Mouse (Mus musculus) kidney, embryonic 15.5 days (tissue): Measurements from ENCODE around the gene Clasp1. TPM values are rescaled to one million over a fixed set of nuclear protein-coding genes. Genes with fewer than 3 reads are reported as not detected.

ENCODE experiments used
- ATAC-seq: fragments of 200-750 bp; cut with Nextera tagmentation; replicated peaks from 2 replicates; pipeline ENCODE4 v1.8.0; 2017; ENCODE audit warnings: moderate TSS enrichment; ENCODE audit not compliant: low FRiP score
- H3K27ac ChIP-seq: fragments of 300-500 bp; sonication (generic); 2 replicates; pipeline ENCODE4 v1.5.1; 2015; ENCODE audit warnings: mild to moderate bottlenecking, inconsistent platforms
- H3K27me3 ChIP-seq: fragments of 300-500 bp; sonication (generic); 2 replicates; pipeline ENCODE4 v1.6.1; 2015; ENCODE audit warnings: inconsistent platforms
- H3K36me3 ChIP-seq: fragments of 300-500 bp; sonication (generic); 2 replicates; pipeline ENCODE4 v1.6.1; 2015; ENCODE audit warnings: inconsistent platforms
- H3K4me1 ChIP-seq: fragments of 300-500 bp; sonication (generic); 2 replicates; pipeline ENCODE4 v1.6.1; 2015; ENCODE audit warnings: inconsistent platforms
- H3K4me2 ChIP-seq: fragments of 300-500 bp; sonication (generic); 2 replicates; pipeline ENCODE4 v1.6.1; 2015; ENCODE audit warnings: moderate library complexity, mild to moderate bottlenecking, inconsistent platforms
- H3K4me3 ChIP-seq: fragments of 300-500 bp; sonication (generic); replicated peaks from 2 replicates; pipeline ENCODE4 v1.5.1; 2015; ENCODE audit warnings: mild to moderate bottlenecking, inconsistent platforms
- H3K9ac ChIP-seq: fragments of 300-500 bp; sonication (generic); 2 replicates; pipeline ENCODE4 v1.6.1; 2015; ENCODE audit warnings: mild to moderate bottlenecking, inconsistent platforms
- H3K9me3 ChIP-seq: fragments of 300-500 bp; sonication (generic); replicated peaks from 2 replicates; pipeline ENCODE4 v1.6.1; 2016; ENCODE audit warnings: inconsistent platforms
- WGBS: fragments of 180-500 bp; shearing (Covaris S2); methylation state at CpG from one replicate; pipeline ENCODE4 v1.1.7; 2015; ENCODE audit warnings: mixed read lengths; 5-methylcytosine and 5-hydroxymethylcytosine counted together
- polyA plus RNA-seq: library from polyadenylated mRNA; unstranded; fragments of >200 nt; fragmentation: Nextera tagmentation; extraction: Ambion mirVana; gene quantifications from 2 replicates; pipeline ENCODE4 v1.2.1, GENCODE M21; 2015

The Clasp1 gene
- 43.9 and 50.1 TPM in 2 replicates for polyA plus RNA-seq

DNA sequence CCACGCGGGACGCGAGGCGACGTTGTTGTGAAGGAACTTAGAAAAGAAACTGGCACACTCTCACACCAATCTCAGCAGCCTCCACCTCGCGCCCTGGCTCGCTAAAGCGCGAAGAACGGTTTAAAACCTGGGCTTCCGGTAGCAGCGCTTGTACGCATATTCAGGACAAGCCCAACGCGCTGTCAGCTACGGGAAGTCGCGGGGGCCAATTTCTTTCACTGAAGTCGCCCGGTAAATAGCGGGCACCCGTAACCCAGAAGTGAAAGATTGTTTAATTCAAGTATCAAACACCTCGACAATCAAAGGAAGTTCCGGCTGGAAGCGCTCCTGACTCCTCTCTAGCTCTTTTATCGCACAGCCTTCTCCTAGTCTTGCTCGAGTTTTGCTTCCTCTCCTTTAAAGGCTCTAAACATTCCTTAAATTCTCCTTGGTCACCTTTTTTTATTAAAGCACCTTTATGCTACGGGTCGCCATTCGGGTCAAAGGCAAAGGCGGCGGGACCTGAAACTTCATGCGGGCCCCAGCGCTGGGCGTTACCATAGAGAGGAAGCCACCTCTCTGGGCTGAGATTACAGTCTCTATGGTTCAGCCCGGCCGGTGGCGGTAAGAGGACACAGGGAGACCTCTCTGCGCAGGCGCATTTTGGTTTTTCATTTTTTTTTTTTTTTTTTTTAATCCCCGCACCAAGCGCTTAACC lies at the start of gene Clasp1:
Gene Clasp1 (plus strand): TSS at position 302 of the 697 bp plus-strand sequence.
- H3K9ac ChIP-seq = peak within 1 kb of the TSS; percentile 94
- ATAC-seq = peak; percentile 98
- peak within 1 kb of the TSS; percentile 97 for H3K27ac ChIP-seq
- peak within 1 kb of the TSS; percentile 70 for H3K4me2 ChIP-seq
- peaks cover 12% of the 10 kb centered on the region for H3K36me3 ChIP-seq
- H3K9me3 ChIP-seq = no peaks in the 10 kb centered on the region
- H3K4me3 ChIP-seq = peak within 1 kb of the TSS; percentile 98
- under 1% methylated on average over 44 of the region's 44 CpGs for WGBS
- peaks cover 19% of the 10 kb centered on the region for H3K4me1 ChIP-seq
- no peaks in the 10 kb centered on the region for H3K27me3 ChIP-seq

GRCm38 (mm10) chr1:118343649-118344435 lies 45.0 kb upstream of the Clasp1 start:
- peak; percentile 92 for ATAC-seq
- Histone ChIP-seq H3K4me1 (peaks cover 11% of the 10 kb centered on the region), H3K9ac (no peak overlapping the region), H3K36me3 (no peaks in the 10 kb centered on the region), H3K27me3 (no peaks in the 10 kb centered on the region), H3K4me3 (no peak overlapping the region), H3K4me2 (0 out of 2 replicates have a peak overlapping the region, but pooled peaks have one; percentile 9), H3K27ac (peak overlapping the region; percentile 72), H3K9me3 (no peaks in the 10 kb centered on the region)
- WGBS = 23% methylated on average over 6 of the region's 6 CpGs

DNA sequence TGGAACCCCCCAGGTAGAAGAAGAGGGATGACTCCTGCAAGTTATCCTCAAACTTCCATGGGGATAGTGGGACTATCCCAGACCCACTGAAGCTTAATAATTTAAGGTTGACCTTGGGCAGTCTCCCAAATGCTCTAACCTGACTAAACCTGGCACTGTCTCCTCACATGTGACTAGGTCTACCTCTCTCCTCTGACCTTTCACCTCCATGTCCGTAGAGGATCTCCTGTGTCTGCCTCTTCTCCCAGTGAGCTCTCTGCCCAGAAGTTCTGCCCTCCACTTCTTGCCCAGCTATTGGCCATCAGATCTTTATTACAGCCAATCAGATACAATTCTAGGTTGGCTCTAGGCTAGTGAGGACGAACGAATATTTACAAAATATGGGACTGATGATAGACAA lies 38.9 kb upstream of the Clasp1 start:
- Histone ChIP-seq H3K4me3 (no peak overlapping the region), H3K4me2 (no peak overlapping the region), H3K27ac (no peak overlapping the region), H3K36me3 (no peaks in the 10 kb centered on the region), H3K4me1 (no peaks in the 10 kb centered on the region), H3K9me3 (no peaks in the 10 kb centered on the region), H3K27me3 (no peaks in the 10 kb centered on the region), H3K9ac (no peak overlapping the region)
- ATAC-seq = no peak
- 82% methylated on average over 3 of the region's 3 CpGs for WGBS

DNA sequence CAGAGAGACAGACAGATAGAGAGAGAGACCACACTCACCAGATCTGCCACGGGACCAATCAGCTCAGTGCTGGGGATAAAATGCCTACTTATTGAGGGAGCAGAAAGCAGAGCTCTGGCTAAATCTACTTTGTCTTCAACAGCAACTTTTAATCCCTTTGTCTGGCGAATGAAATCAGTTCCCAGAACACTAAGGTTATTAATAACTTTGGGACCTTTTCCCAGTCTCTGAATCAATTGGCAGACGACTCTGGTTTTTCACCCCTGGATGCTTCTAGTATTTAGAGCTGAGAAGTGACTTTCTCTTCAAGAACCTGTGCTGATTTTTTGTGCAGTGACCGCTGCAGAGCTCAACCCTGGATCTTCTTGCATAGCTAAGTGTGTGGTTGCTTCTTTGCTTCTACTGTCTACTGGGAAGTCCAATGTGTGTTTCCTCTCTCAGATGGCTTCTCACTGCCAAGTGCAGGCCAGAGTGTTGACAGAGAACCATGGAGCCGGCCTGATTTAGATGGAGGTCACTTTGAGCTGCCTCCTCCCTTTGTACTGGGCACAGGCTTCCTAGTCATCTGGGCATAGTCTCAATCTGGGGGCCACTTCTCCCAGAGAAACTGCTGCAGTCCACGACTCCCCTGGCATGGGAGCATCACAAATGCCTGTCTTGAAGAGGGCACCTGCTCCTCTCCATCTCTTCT lies 29.6 kb upstream of the Clasp1 start:
- no peak for ATAC-seq
- no peaks in the 10 kb centered on the region for H3K4me1 ChIP-seq
- no peak overlapping the region for H3K4me3 ChIP-seq
- H3K9me3 ChIP-seq = no peaks in the 10 kb centered on the region
- no peaks in the 10 kb centered on the region for H3K36me3 ChIP-seq
- H3K27ac ChIP-seq = no peak overlapping the region
- no peaks in the 10 kb centered on the region for H3K27me3 ChIP-seq
- H3K4me2 ChIP-seq = no peak overlapping the region
- WGBS = 69% methylated on average over 6 of the region's 6 CpGs
- no peak overlapping the region for H3K9ac ChIP-seq

DNA sequence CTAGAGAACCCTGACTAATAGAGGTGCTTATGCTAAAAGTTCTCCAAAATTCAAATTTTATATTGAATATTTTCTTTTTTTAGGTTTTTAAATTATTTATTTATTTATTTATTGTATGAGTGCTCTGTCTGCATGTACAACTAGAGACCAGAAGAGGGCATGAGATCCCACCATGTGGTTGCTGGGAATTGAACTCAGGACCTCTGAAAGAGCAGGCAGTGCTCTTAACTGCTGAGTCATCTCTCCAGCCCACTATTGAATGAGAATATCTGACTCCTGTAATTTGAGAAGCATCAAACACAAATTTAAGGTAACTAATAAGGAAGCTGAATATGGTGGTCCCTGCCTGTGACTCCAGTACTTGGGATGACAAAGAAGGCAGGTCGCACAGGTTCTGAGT lies 20.9 kb upstream of the Clasp1 start:
- H3K9me3 ChIP-seq = no peaks in the 10 kb centered on the region
- no peak overlapping the region for H3K9ac ChIP-seq
- no peaks in the 10 kb centered on the region for H3K27me3 ChIP-seq
- H3K36me3 ChIP-seq = no peaks in the 10 kb centered on the region
- no peak overlapping the region for H3K27ac ChIP-seq
- H3K4me1 ChIP-seq = no peaks in the 10 kb centered on the region
- no peak overlapping the region for H3K4me3 ChIP-seq
- H3K4me2 ChIP-seq = no peak overlapping the region
- WGBS = 81% methylated on average over 1 of the region's 1 CpGs
- no peak for ATAC-seq

GRCm38 (mm10) chr1:118368721-118369461 lies 20.0 kb upstream of the Clasp1 start:
- H3K4me2 ChIP-seq = no peak overlapping the region
- no peaks in the 10 kb centered on the region for H3K27me3 ChIP-seq
- no peak overlapping the region for H3K4me3 ChIP-seq
- no peaks in the 10 kb centered on the region for H3K36me3 ChIP-seq
- H3K4me1 ChIP-seq = no peaks in the 10 kb centered on the region
- no peak overlapping the region for H3K9ac ChIP-seq
- ATAC-seq = no peak
- no peaks in the 10 kb centered on the region for H3K9me3 ChIP-seq
- 58% methylated on average over 3 of the region's 3 CpGs for WGBS
- H3K27ac ChIP-seq = no peak overlapping the region

DNA sequence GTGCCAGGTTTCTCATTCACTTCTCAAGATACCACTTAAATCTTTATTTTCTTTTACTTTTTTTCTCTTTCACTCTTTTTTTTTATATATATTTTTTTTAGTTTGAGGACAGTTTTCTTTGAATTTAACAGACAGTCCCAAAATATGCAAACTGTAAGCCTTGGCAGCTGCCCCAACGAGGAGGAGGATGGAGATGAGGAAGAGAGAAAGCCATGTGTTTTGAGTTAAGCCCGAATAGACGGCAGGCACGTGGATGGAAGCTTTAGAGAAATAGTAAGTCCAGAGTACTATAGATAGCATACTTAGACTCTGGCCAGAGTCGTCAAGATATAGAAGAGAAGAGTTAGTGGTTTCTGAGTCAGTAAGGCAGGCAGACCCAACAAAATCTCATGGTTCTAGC lies 11.1 kb upstream of the Clasp1 start:
- no peaks in the 10 kb centered on the region for H3K4me1 ChIP-seq
- H3K4me2 ChIP-seq = no peak overlapping the region
- H3K27me3 ChIP-seq = no peaks in the 10 kb centered on the region
- no peak overlapping the region for H3K9ac ChIP-seq
- no peak overlapping the region for H3K4me3 ChIP-seq
- WGBS = 81% methylated on average over 5 of the region's 5 CpGs
- H3K36me3 ChIP-seq = no peaks in the 10 kb centered on the region
- ATAC-seq = no peak
- no peak overlapping the region for H3K27ac ChIP-seq
- H3K9me3 ChIP-seq = no peaks in the 10 kb centered on the region

- no peak overlapping the region for H3K4me2 ChIP-seq
- WGBS = 77% methylated on average over 8 of the region's 8 CpGs
These were observed 8.6 kb upstream of the Clasp1 start for GRCm38 (mm10) chr1:118380105-118380786.

DNA sequence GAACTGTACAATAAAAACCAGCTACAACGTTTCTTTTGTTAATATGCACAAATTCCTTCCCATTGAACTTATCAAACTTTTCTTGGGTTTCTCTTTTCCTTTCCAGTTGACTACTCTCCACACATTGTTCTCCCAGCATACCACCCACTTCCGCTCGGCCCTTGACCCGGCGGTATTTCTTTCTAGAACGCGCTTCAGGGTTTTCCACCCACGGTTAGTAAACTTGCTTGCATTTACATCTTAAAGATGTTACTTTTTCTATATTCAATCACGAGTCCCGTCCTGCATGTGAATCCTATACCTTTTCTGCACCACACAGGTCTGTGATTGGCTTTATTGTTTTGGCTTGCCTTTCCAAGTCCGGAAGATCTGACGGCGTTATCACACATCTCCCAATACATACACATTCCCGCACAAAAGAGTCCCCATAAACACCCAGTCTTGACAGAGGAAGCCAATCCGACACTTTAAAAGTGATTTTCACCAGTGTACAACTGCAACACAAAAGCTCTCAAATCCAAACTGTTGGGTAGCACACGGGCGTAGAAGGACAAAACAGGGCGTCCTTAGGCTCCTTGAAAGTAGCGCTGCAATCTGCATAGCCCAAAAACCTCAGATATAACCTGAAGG lies 616 bp upstream of the Clasp1 start:
- Histone ChIP-seq H3K4me1 (peaks cover 19% of the 10 kb centered on the region), H3K27ac (peak overlapping the region; percentile 97), H3K4me2 (peak overlapping the region; percentile 70), H3K27me3 (no peaks in the 10 kb centered on the region), H3K36me3 (peaks cover 6% of the 10 kb centered on the region; the same call in 1 of the 2 replicates), H3K9me3 (no peaks in the 10 kb centered on the region), H3K9ac (peak overlapping the region; percentile 78), H3K4me3 (peak overlapping the region; percentile 98)
- peak; percentile 22 for ATAC-seq
- WGBS = under 1% methylated on average over 19 of the region's 19 CpGs

More at GRCm38 (mm10) chr1:118380105-118380786, 8.6 kb upstream of the Clasp1 start:
- no peak for ATAC-seq
- Histone ChIP-seq H3K9me3 (no peaks in the 10 kb centered on the region), H3K4me1 (no peaks in the 10 kb centered on the region), H3K9ac (no peak overlapping the region), H3K27ac (no peak overlapping the region), H3K4me3 (no peak overlapping the region), H3K36me3 (no peaks in the 10 kb centered on the region), H3K27me3 (no peaks in the 10 kb centered on the region)

DNA sequence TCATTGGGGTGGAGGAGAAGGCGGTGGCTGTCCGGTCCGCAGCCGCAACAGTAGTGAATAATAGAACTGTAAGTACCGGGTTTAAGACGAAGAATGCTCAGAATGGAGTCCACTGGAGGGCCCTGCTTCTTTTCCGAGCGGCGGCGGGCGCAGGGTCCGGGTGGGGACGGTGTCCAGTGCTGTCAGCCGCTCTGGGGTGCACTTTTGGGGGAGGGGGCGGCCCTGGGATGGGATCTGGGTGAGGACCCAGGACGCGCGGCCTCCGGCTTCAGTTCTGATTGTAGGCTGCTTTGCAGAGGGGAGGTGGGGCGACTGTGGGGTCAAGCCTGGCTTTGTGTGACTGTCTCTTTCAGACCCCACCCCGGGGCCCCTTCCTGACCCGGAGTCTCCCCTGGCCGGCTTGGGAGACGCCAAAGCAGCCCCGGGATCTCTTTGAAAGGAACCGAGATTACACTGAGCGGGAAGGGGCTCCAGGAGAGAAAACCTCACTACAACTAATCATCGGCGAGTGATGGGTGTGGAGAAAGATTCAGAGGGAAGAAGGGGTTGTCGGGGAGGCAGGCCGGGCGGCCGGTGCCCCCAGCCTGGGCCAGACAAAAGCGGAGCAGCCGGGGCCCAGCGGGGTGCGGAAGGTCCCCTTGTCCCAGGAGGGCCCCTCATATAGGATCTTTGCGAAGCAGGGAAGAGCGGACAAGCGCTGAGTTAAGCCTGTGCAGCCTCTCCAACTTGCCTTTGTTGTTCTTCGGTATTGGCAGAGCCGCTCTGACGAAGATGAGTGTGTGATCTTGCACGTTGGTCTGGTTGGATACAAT lies 802 bp downstream of the Clasp1 start:
- peak overlapping the region; percentile 97 for H3K27ac ChIP-seq
- WGBS = under 1% methylated on average over 44 of the region's 44 CpGs
- H3K4me2 ChIP-seq = peak overlapping the region; percentile 55
- peaks cover 19% of the 10 kb centered on the region for H3K4me1 ChIP-seq
- ATAC-seq = peak; percentile 68
- peak overlapping the region; percentile 94 for H3K9ac ChIP-seq
- peak overlapping the region; percentile 98 for H3K4me3 ChIP-seq
- no peaks in the 10 kb centered on the region for H3K9me3 ChIP-seq
- no peaks in the 10 kb centered on the region for H3K27me3 ChIP-seq
- peaks cover 14% of the 10 kb centered on the region for H3K36me3 ChIP-seq
